Mouse (Mus musculus): ENCODE data around the gene Rbm20. TPM values are rescaled to one million over a fixed set of nuclear protein-coding genes. Genes with fewer than 3 reads are reported as not detected.

Rbm20 gene
- polyA plus RNA-seq, 1 experiment from 2014 or later: 0.52 TPM

- Histone ChIP-seq H3K9me3 (ENCODE audit: control insufficient read depth) (no peaks in the 10 kb centered on the region), H3K36me3 (ENCODE audit: control insufficient read depth, insufficient read depth) (no peaks in the 10 kb centered on the region), H3K4me1 (replicated peaks; ENCODE audit: control insufficient read depth, insufficient read depth, low read length) (no peaks in the 10 kb centered on the region), H3K4me3 (ENCODE audit: low read depth, low read length) (no peak overlapping the region), H3K27me3 (replicated peaks; ENCODE audit: control insufficient read depth, insufficient read depth, low read length) (no peaks in the 10 kb centered on the region), H3K27ac (ENCODE audit: low read depth, low read length) (no peak overlapping the region), H3K9ac (ENCODE audit: low read depth, low read length) (no peak overlapping the region), H3K4me2 (replicated peaks; ENCODE audit: low read depth) (peak overlapping the region; percentile 17)
- WGBS: 37% methylated on average over 7 of the region's 7 CpGs
- TF ChIP-seq CTCF (IDR thresholded peaks at IDR 0.05; ENCODE audit: low read depth): no peak
- ATAC-seq: peak; percentile 67
Measured at GRCm38 (mm10) chr19:53754421-53754830, 77.3 kb downstream of the Rbm20 start.

GRCm38 (mm10) chr19:53755346-53755745 lies 78.2 kb downstream of the Rbm20 start:
- Histone ChIP-seq H3K4me2 (replicated peaks; ENCODE audit: low read depth) (no peak overlapping the region), H3K9ac (ENCODE audit: low read depth, low read length) (no peak overlapping the region), H3K27me3 (replicated peaks; ENCODE audit: control insufficient read depth, insufficient read depth, low read length) (no peaks in the 10 kb centered on the region), H3K4me3 (ENCODE audit: low read depth, low read length) (no peak overlapping the region), H3K27ac (ENCODE audit: low read depth, low read length) (no peak overlapping the region), H3K4me1 (replicated peaks; ENCODE audit: control insufficient read depth, insufficient read depth, low read length) (no peaks in the 10 kb centered on the region), H3K36me3 (ENCODE audit: control insufficient read depth, insufficient read depth) (no peaks in the 10 kb centered on the region), H3K9me3 (ENCODE audit: control insufficient read depth) (no peaks in the 10 kb centered on the region)
- TF ChIP-seq CTCF (IDR thresholded peaks at IDR 0.05; ENCODE audit: low read depth): no peak
- no peak for ATAC-seq
- 81% methylated on average over 5 of the region's 5 CpGs for WGBS

GRCm38 (mm10) chr19:53757432-53758109 lies 80.5 kb downstream of the Rbm20 start:
- Histone ChIP-seq H3K4me2 (replicated peaks; ENCODE audit: low read depth) (no peak overlapping the region), H3K27ac (ENCODE audit: low read depth, low read length) (no peak overlapping the region), H3K27me3 (replicated peaks; ENCODE audit: control insufficient read depth, insufficient read depth, low read length) (no peaks in the 10 kb centered on the region), H3K4me3 (ENCODE audit: low read depth, low read length) (no peak overlapping the region), H3K4me1 (replicated peaks; ENCODE audit: control insufficient read depth, insufficient read depth, low read length) (no peaks in the 10 kb centered on the region), H3K9ac (ENCODE audit: low read depth, low read length) (no peak overlapping the region), H3K9me3 (ENCODE audit: control insufficient read depth) (no peaks in the 10 kb centered on the region), H3K36me3 (ENCODE audit: control insufficient read depth, insufficient read depth) (no peaks in the 10 kb centered on the region)
- ATAC-seq: no peak
- TF ChIP-seq CTCF (IDR thresholded peaks at IDR 0.05; ENCODE audit: low read depth): no peak
- 82% methylated on average over 17 of the region's 17 CpGs for WGBS

- H3K27ac ChIP-seq (ENCODE audit: low read depth, low read length): no peak overlapping the region
- TF ChIP-seq CTCF (IDR thresholded peaks at IDR 0.05; ENCODE audit: low read depth): no peak
- no peaks in the 10 kb centered on the region for H3K9me3 ChIP-seq (ENCODE audit: control insufficient read depth)
- H3K36me3 ChIP-seq (ENCODE audit: control insufficient read depth, insufficient read depth): no peaks in the 10 kb centered on the region
- H3K27me3 ChIP-seq (replicated peaks; ENCODE audit: control insufficient read depth, insufficient read depth, low read length): no peaks in the 10 kb centered on the region
- no peaks in the 10 kb centered on the region for H3K4me1 ChIP-seq (replicated peaks; ENCODE audit: control insufficient read depth, insufficient read depth, low read length)
- no peak overlapping the region for H3K4me2 ChIP-seq (replicated peaks; ENCODE audit: low read depth)
- no peak overlapping the region for H3K9ac ChIP-seq (ENCODE audit: low read depth, low read length)
- ATAC-seq: no peak
- H3K4me3 ChIP-seq (ENCODE audit: low read depth, low read length): no peak overlapping the region
- WGBS: 80% methylated on average over 2 of the region's 2 CpGs
Measured at GRCm38 (mm10) chr19:53758881-53759418, 81.8 kb downstream of the Rbm20 start.

- no peak overlapping the region for H3K4me3 ChIP-seq (ENCODE audit: low read depth, low read length)
- WGBS: 81% methylated on average over 17 of the region's 17 CpGs
- H3K36me3 ChIP-seq (ENCODE audit: control insufficient read depth, insufficient read depth): no peaks in the 10 kb centered on the region
Measured at GRCm38 (mm10) chr19:53760125-53761101, 83.3 kb downstream of the Rbm20 start.

More at GRCm38 (mm10) chr19:53760125-53761101, 83.3 kb downstream of the Rbm20 start:
- no peak; the same call in 1 of the 2 replicates for ATAC-seq
- Histone ChIP-seq H3K27me3 (replicated peaks; ENCODE audit: control insufficient read depth, insufficient read depth, low read length) (no peaks in the 10 kb centered on the region), H3K4me2 (replicated peaks; ENCODE audit: low read depth) (no peak overlapping the region), H3K27ac (ENCODE audit: low read depth, low read length) (no peak overlapping the region), H3K9ac (ENCODE audit: low read depth, low read length) (no peak overlapping the region), H3K9me3 (ENCODE audit: control insufficient read depth) (no peaks in the 10 kb centered on the region), H3K4me1 (replicated peaks; ENCODE audit: control insufficient read depth, insufficient read depth, low read length) (no peaks in the 10 kb centered on the region)
- peak; percentile 47; the same call in 1 of the 2 replicates for TF ChIP-seq CTCF (IDR thresholded peaks at IDR 0.05; ENCODE audit: low read depth)
